Mouse (Mus musculus) CH12.LX (cell line): ENCODE data around the gene Gpx4. TPM values are rescaled to one million over a fixed set of nuclear protein-coding genes. Genes with fewer than 3 reads are reported as not detected.

ENCODE experiments used
- DNase-seq: peaks from one replicate; pipeline ENCODE4 v3.0.0-alpha.2; 2013; ENCODE audit errors: extremely low read depth
- H3K27ac ChIP-seq: 2 replicates; pipeline ENCODE4 v1.5.1; 2012; ENCODE audit warnings: low read depth, mild to moderate bottlenecking, control low read depth, moderate library complexity; ENCODE audit not compliant: insufficient read depth
- H3K27me3 ChIP-seq: replicated peaks from 2 replicates; pipeline ENCODE3; 2012; ENCODE audit warnings: inconsistent platforms
- H3K36me3 ChIP-seq, 2 experiments: replicated peaks in 1 of 2; 2 replicates each; pipeline versions ENCODE3 to v1.6.1; 2012; ENCODE audit warnings: inconsistent platforms in 1 of 2, low read length in 1 of 2, mild to moderate bottlenecking in 1 of 2, mixed read lengths in 1 of 2, moderate library complexity in 1 of 2; ENCODE audit not compliant: control insufficient read depth in 1 of 2, insufficient read depth in 1 of 2
- H3K4me1 ChIP-seq, 2 experiments: 2 replicates each; pipeline ENCODE4 v1.6.1; 2012; ENCODE audit warnings: inconsistent platforms in 1 of 2, moderate library complexity in 1 of 2; ENCODE audit not compliant: insufficient read depth in 2 of 2, control insufficient read depth in 1 of 2
- H3K4me2 ChIP-seq: 2 replicates; pipeline ENCODE4 v1.6.1; 2012; ENCODE audit warnings: low read depth, mild to moderate bottlenecking, control low read depth; ENCODE audit not compliant: poor library complexity, insufficient read depth, severe bottlenecking
- H3K4me3 ChIP-seq, 3 experiments: fragments of 150-350 bp in 1 of 3; sonication (generic) in 1 of 3; replicated peaks in 1 of 3; 2 replicates each; pipeline versions ENCODE3 to v1.5.1; 2011 to 2012; ENCODE audit warnings: low read depth in 2 of 3, low read length in 2 of 3, mild to moderate bottlenecking in 2 of 3, moderate library complexity in 2 of 3, control low read depth in 1 of 3, improper control_type of control experiment in 1 of 3, inconsistent platforms in 1 of 3, mixed read lengths in 1 of 3; ENCODE audit not compliant: poor library complexity in 1 of 3
- H3K79me2 ChIP-seq: replicated peaks from 2 replicates; pipeline ENCODE4 v1.6.1; 2012; ENCODE audit warnings: mild to moderate bottlenecking, moderate library complexity; ENCODE audit not compliant: control insufficient read depth, poor library complexity, insufficient read depth, severe bottlenecking; ENCODE audit errors: extremely low read depth
- H3K9ac ChIP-seq: 2 replicates; pipeline ENCODE4 v1.6.1; 2012; ENCODE audit warnings: low read depth, mild to moderate bottlenecking, control low read depth, moderate library complexity; ENCODE audit not compliant: insufficient read depth
- H3K9me3 ChIP-seq: replicated peaks from 2 replicates; pipeline ENCODE3; 2012; ENCODE audit warnings: low read length, inconsistent platforms, mixed read lengths
- CHD2 ChIP-seq: IDR thresholded peaks from 2 replicates; pipeline ENCODE4 v1.6.1; 2011; ENCODE audit warnings: low read length, improper control_type of control experiment
- E2F4 ChIP-seq: IDR thresholded peaks from 2 replicates; pipeline ENCODE4 v1.6.1; 2011; ENCODE audit warnings: low read depth, low read length, improper control_type of control experiment; ENCODE audit not compliant: insufficient replicate concordance
- ELF1 ChIP-seq: IDR thresholded peaks from 2 replicates; pipeline ENCODE4 v1.6.1; 2014; ENCODE audit warnings: low read depth, mild to moderate bottlenecking, inconsistent platforms, low read length, improper control_type of control experiment
- ETS1 ChIP-seq: conservative IDR thresholded peaks from 2 replicates; pipeline ENCODE4 v1.6.1; 2012; ENCODE audit warnings: low read depth, mild to moderate bottlenecking, inconsistent platforms, low read length, improper control_type of control experiment, moderate library complexity
- HCFC1 ChIP-seq: IDR thresholded peaks from 2 replicates; pipeline ENCODE4 v1.6.1; 2012; ENCODE audit warnings: low read depth, mild to moderate bottlenecking, inconsistent platforms, low read length, improper control_type of control experiment
- IRF4 ChIP-seq: IDR thresholded peaks from 2 replicates; pipeline ENCODE4 v1.6.1; 2014; ENCODE audit warnings: low read depth, mild to moderate bottlenecking, inconsistent platforms, low read length, improper control_type of control experiment
- JUND ChIP-seq: conservative IDR thresholded peaks from 2 replicates; pipeline ENCODE4 v1.6.1; 2011; ENCODE audit warnings: low read depth, low read length, improper control_type of control experiment
- MAFK ChIP-seq: IDR thresholded peaks from 2 replicates; pipeline ENCODE4 v1.6.1; 2011; ENCODE audit warnings: low read length, improper control_type of control experiment; ENCODE audit not compliant: insufficient replicate concordance
- MAZ ChIP-seq: IDR thresholded peaks from 2 replicates; pipeline ENCODE4 v1.6.1; 2012; ENCODE audit warnings: low read depth, mild to moderate bottlenecking, inconsistent platforms, low read length, improper control_type of control experiment, moderate library complexity
- MXI1 ChIP-seq: IDR thresholded peaks from 2 replicates; pipeline ENCODE4 v1.6.1; 2011; ENCODE audit warnings: mild to moderate bottlenecking, low read depth, low read length, improper control_type of control experiment
- NELFE ChIP-seq: IDR thresholded peaks from 2 replicates; pipeline ENCODE4 v1.6.1; 2011; ENCODE audit warnings: low read depth, low read length, improper control_type of control experiment
- NRF1 ChIP-seq: IDR thresholded peaks from 2 replicates; pipeline ENCODE4 v1.6.1; 2014; ENCODE audit warnings: low read depth, mild to moderate bottlenecking, inconsistent platforms, low read length, improper control_type of control experiment, moderate library complexity
- PAX5 ChIP-seq: IDR thresholded peaks from 2 replicates; pipeline ENCODE4 v1.6.1; 2012; ENCODE audit warnings: low read length, inconsistent platforms, mixed read lengths
- RAD21 ChIP-seq: IDR thresholded peaks from 2 replicates; pipeline ENCODE4 v1.6.1; 2011; ENCODE audit warnings: low read depth, mild to moderate bottlenecking, low read length, improper control_type of control experiment, moderate library complexity
- RCOR1 ChIP-seq: conservative IDR thresholded peaks from 2 replicates; pipeline ENCODE4 v1.6.1; 2012; ENCODE audit warnings: low read depth, mild to moderate bottlenecking, inconsistent platforms, low read length, improper control_type of control experiment
- TBP ChIP-seq: conservative IDR thresholded peaks from 2 replicates; pipeline ENCODE4 v1.6.1; 2011; ENCODE audit warnings: low read depth, low read length, improper control_type of control experiment
- UBTF ChIP-seq: IDR thresholded peaks from 2 replicates; pipeline ENCODE4 v1.6.1; 2012; ENCODE audit warnings: low read depth, mild to moderate bottlenecking, inconsistent platforms, low read length, improper control_type of control experiment, moderate library complexity
- USF1 ChIP-seq: IDR thresholded peaks from 2 replicates; pipeline ENCODE4 v1.6.1; 2014; ENCODE audit warnings: low read depth, mild to moderate bottlenecking, inconsistent platforms, low read length, improper control_type of control experiment
- USF2 ChIP-seq: conservative IDR thresholded peaks from 2 replicates; pipeline ENCODE4 v1.6.1; 2011; ENCODE audit warnings: low read depth, low read length, improper control_type of control experiment
- dilution Hi-C: fragments of 300-500 bp; cut with MboI; formaldehyde crosslinking; loops from 2 replicates; pipeline ENCODE4 v1.14.3; 2020; ENCODE audit warnings: low sequenced_read_pairs; ENCODE audit not compliant: extremely low pct_unique_long_range_greater_than_20kb, extremely low pct_ligation_motif_present
- in situ Hi-C: fragments of 300-500 bp; cut with MboI; formaldehyde crosslinking; loops from 3 replicates; pipeline ENCODE4 v1.14.3; 2019; ENCODE audit warnings: low sequenced_read_pairs, low pct_ligation_motif_present, low pct_unique_long_range_greater_than_20kb, mixed read lengths
- polyA plus RNA-seq: library from polyadenylated mRNA; unstranded; fragments of >175 nt; gene quantifications from 2 replicates; pipeline ENCODE4 v1.2.1, GENCODE M21; 2012; ENCODE audit warnings: low read depth; ENCODE audit not compliant: insufficient read length
- total RNA-seq, 2 experiments: library from RNA; depleted of rRNA; stranded (reverse); fragments of 300-350 nt in 1 of 2; fragments of >200 nt in 1 of 2; gene quantifications; 2 replicates each; pipeline ENCODE4 v1.2.3; 2012 to 2014

Gpx4 gene
- total and polyA plus RNA-seq, 3 experiments = 332 to 459 (median 386) TPM

DNA sequence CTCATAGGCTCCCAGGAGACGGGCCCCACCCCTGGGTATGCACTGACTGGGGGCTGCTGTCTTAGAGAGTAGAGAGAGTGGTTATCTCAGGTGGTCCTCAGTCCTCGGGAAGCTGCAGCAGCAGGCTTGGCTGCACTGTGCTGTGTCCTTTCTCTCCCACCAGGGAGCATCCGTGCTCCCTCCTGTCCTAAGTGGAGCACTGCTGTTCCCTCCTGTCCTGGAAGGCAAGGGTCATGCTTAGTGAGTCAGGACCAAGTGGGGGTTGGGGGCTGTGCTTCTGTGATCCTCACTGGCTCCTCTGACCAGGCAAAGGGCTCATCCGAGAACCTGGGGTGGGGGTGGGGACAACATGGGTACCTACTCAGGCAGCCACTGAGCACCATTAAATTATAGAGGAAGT, 42.2 kb downstream of the Gpx4 start:
- no peak overlapping the region for H3K4me3 ChIP-seq
- in situ Hi-C loops = no loop called here
- H3K9ac ChIP-seq = no peak overlapping the region
- no peak for DNase-seq
- no peaks in the 10 kb centered on the region for H3K27me3 ChIP-seq
- dilution Hi-C loops = no loop called here
- TF ChIP-seq JUND (no peak), MAZ (no peak), HCFC1 (no peak), E2F4 (no peak), ETS1 (no peak), CHD2 (no peak), IRF4 (no peak), ELF1 (no peak), USF1 (no peak), USF2 (no peak), NELFE (no peak), RCOR1 (no peak), RAD21 (no peak), TBP (no peak), NRF1 (no peak), MAFK (no peak), MXI1 (no peak)
- H3K36me3 ChIP-seq = peaks cover 21 to 89% of the 10 kb centered on the region in 2 experiments
- H3K9me3 ChIP-seq = no peaks in the 10 kb centered on the region
- H3K4me2 ChIP-seq = no peak overlapping the region
- H3K4me1 ChIP-seq = peaks cover 0 to 26% of the 10 kb centered on the region in 2 experiments; a peak in 3 of 4 replicates
- H3K27ac ChIP-seq = no peak overlapping the region
- no peaks in the 10 kb centered on the region for H3K79me2 ChIP-seq

DNA sequence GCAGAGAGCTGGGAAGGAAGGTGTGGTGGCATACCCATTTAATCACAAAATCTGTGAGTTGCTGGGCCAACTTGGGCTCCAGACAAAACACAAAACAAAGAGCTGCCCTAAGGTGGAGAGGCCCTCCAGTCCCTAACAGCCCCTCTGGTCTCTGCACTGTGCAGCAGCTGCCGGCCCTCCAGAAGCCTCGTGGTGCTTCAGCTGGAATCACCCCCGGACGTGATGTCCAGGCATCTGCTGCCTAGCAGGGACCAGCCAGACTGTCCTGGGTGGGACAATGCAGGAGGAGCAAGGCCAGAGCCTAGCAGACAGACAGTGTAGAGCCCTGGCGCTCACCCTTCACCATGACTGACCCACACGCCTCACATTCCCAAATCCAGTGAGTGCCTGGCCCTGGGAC, 44.6 kb downstream of the Gpx4 start:
- no peak overlapping the region for H3K27ac ChIP-seq
- dilution Hi-C loops (no loop called here), in situ Hi-C loops (no loop called here)
- peaks cover 13 to 88% of the 10 kb centered on the region in 2 experiments for H3K36me3 ChIP-seq
- DNase-seq = no peak
- H3K79me2 ChIP-seq = 0 out of 2 replicates have a peak, but pooled peaks cover 2% of the 10 kb centered on the region
- TF ChIP-seq RCOR1 = no peak
- TF ChIP-seq NELFE = no peak
- TF ChIP-seq UBTF = no peak
- no peak for TF ChIP-seq ELF1
- no peak for TF ChIP-seq PAX5
- no peak for TF ChIP-seq E2F4
- no peak for TF ChIP-seq CHD2
- no peak overlapping the region for H3K4me2 ChIP-seq
- H3K4me3 ChIP-seq = no peak overlapping the region
- H3K9ac ChIP-seq = no peak overlapping the region
- peaks cover 0 to 23% of the 10 kb centered on the region in 2 experiments; a peak in 3 of 4 replicates for H3K4me1 ChIP-seq
- H3K27me3 ChIP-seq = no peaks in the 10 kb centered on the region
- H3K9me3 ChIP-seq = no peaks in the 10 kb centered on the region
